Mouse (Mus musculus): ENCODE results near the gene Tmem251.

DNA sequence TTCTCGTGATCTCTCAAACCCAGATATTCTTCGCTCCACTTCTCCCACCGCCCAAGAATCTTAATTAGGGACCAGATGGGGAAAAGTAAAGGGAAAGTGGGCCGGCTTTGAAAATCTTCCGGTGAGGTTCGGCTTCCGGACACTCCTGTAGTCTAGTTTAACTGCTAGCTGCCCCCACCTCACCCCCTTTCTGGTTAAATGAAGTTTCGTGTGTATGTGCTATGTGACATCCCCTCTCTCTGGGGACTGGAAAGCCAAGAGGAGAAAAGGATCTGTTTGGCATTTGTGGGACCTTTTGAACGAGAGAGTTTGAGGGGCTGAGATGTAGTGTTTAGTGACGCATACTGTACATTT, 14.8 kb downstream of the Tmem251 start, which contains the start of gene Gm20604:
- TF ChIP-seq ZNF384 (IDR thresholded peaks at IDR 0.05; ENCODE audit: low read depth, low read length) (no peak), ZC3H11A (IDR thresholded peaks at IDR 0.05; ENCODE audit: borderline replicate concordance, low read depth, low read length) (no peak), CHD2 (IDR thresholded peaks at IDR 0.05; ENCODE audit: low read depth, low read length) (no peak), HCFC1 (IDR thresholded peaks at IDR 0.05; ENCODE audit: borderline replicate concordance, insufficient read depth, low read length) (no peak), MAFK (IDR thresholded peaks at IDR 0.05; ENCODE audit: insufficient read depth, low read depth, low read length) (no peak)
